Mouse (Mus musculus) hindbrain, embryonic 12.5 days (tissue): ENCODE measurements around the gene Gm47985. TPM values are rescaled to one million over a fixed set of nuclear protein-coding genes. Genes with fewer than 3 reads are reported as not detected.
"Not testable (repeated sequence)": the region's sequence is repeated elsewhere in the genome, so short reads cannot be mapped to it uniquely, and the experiment has no call there.

Experiments
- ATAC-seq: fragments of 200-750 bp; cut with Nextera tagmentation; 2 replicates; pipeline ENCODE4 v1.8.0; 2017; ENCODE audit warnings: moderate TSS enrichment; ENCODE audit not compliant: low FRiP score
- H3K27ac ChIP-seq: fragments of 300-500 bp; sonication (generic); 2 replicates; pipeline ENCODE4 v1.5.1; 2016; ENCODE audit warnings: mild to moderate bottlenecking
- H3K27me3 ChIP-seq: fragments of 300-500 bp; sonication (generic); 2 replicates; pipeline ENCODE4 v1.6.1; 2016; ENCODE audit warnings: mild to moderate bottlenecking
- H3K36me3 ChIP-seq: fragments of 300-500 bp; sonication (generic); 2 replicates; pipeline ENCODE4 v1.6.1; 2016; ENCODE audit warnings: mild to moderate bottlenecking
- H3K4me1 ChIP-seq: fragments of 300-500 bp; sonication (generic); 2 replicates; pipeline ENCODE4 v1.6.1; 2016
- H3K4me2 ChIP-seq: fragments of 300-500 bp; sonication (generic); replicated peaks from 2 replicates; pipeline ENCODE4 v1.6.1; 2016; ENCODE audit warnings: mild to moderate bottlenecking
- H3K4me3 ChIP-seq: fragments of 300-500 bp; sonication (generic); 2 replicates; pipeline ENCODE4 v1.5.1; 2016; ENCODE audit warnings: mild to moderate bottlenecking
- H3K9ac ChIP-seq: fragments of 300-500 bp; sonication (generic); 2 replicates; pipeline ENCODE4 v1.6.1; 2016; ENCODE audit warnings: mild to moderate bottlenecking, moderate library complexity
- H3K9me3 ChIP-seq: fragments of 300-500 bp; sonication (generic); replicated peaks from 2 replicates; pipeline ENCODE4 v1.6.1; 2016; ENCODE audit warnings: mild to moderate bottlenecking
- WGBS: fragments of 180-500 bp; shearing (Covaris S2); methylation state at CpG from one replicate; pipeline ENCODE4 v1.1.7; 2016; 5-methylcytosine and 5-hydroxymethylcytosine counted together
- polyA plus RNA-seq: library from polyadenylated mRNA; unstranded; fragments of >200 nt; fragmentation: Nextera tagmentation; extraction: Ambion mirVana; gene quantifications from 2 replicates; pipeline ENCODE4 v1.2.1, GENCODE M21; 2016

Gene Gm47985
- polyA plus RNA-seq, 1 experiment from 2014 or later, result 0.96 TPM

DNA sequence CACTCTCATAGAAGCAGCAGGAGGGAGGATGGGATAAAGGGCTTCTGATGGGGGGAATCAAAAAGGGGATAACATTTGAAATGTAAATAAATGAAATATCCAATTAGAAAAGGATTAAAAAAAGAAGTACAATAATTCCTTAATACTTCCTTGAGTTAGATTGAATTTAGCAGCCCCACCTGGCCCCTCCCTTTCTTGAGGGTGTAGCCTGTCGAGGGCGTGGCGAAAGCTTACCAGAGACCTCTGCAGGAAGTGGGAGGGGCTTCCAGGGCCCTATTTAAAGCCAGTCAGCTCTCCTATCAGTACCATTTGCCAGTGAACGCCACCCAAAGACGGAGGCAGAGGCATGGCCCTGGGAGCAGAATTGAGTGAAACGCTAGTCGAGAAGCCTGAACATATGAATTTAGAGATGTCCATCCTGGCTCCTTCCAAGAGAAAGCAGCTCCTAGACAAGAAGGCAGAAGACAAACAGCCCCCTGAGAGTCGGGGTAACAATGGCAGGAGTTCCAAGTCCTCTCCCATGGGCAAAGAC, 27.6 kb downstream of the Gm47985 start, which contains the start of gene Gm47996:
Gene Gm47996 (plus strand): TSS at position 308 of the 532 bp plus-strand sequence.
- not testable (repeated sequence) for H3K9ac ChIP-seq, H3K4me3 ChIP-seq, H3K27ac ChIP-seq, H3K9me3 ChIP-seq, ATAC-seq, H3K36me3 ChIP-seq, H3K27me3 ChIP-seq, H3K4me2 ChIP-seq, H3K4me1 ChIP-seq
- WGBS, result 95% methylated on average over 4 of the region's 8 CpGs

GRCm38 (mm10) chr1:151211666-151212065, 29.3 kb downstream of the Gm47985 start:
- ATAC-seq, H3K9me3 ChIP-seq, H3K4me1 ChIP-seq, H3K9ac ChIP-seq, H3K4me2 ChIP-seq, H3K27ac ChIP-seq, H3K4me3 ChIP-seq, H3K36me3 ChIP-seq, H3K27me3 ChIP-seq: not testable (repeated sequence)
- 95% methylated on average over 5 of the region's 5 CpGs for WGBS

GRCm38 (mm10) chr1:151214862-151215261, 32.5 kb downstream of the Gm47985 start:
- H3K9me3 ChIP-seq, result no peaks in the 10 kb centered on the region
- no peaks in the 10 kb centered on the region for H3K36me3 ChIP-seq
- WGBS, result 73% methylated on average over 2 of the region's 2 CpGs
- H3K27ac ChIP-seq, result no peak overlapping the region
- H3K9ac ChIP-seq, result no peak overlapping the region
- H3K27me3 ChIP-seq, result no peaks in the 10 kb centered on the region
- H3K4me2 ChIP-seq, result no peak overlapping the region
- no peak overlapping the region for H3K4me3 ChIP-seq
- no peaks in the 10 kb centered on the region for H3K4me1 ChIP-seq
- ATAC-seq, result no peak

DNA sequence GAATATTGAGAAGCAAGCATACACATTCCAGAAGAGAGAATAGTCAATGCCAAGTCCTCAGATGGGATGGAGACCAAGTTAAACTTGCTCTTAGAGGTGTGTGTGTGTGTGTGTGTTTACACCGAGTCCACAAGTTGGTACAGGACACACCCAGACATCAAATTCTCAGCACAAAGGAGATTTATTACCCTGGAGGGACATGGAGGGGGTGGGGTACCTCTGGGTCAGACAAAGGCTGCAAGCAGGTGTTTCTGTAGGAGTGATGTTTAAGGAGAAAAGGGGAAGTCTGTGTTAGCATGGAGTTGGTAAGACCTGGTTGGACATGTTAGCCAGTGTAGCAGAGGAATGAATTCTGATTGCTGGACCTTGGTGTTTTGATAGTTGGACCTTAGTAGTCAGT, 33.6 kb downstream of the Gm47985 start:
- Histone ChIP-seq H3K36me3 (no peaks in the 10 kb centered on the region), H3K27me3 (no peaks in the 10 kb centered on the region), H3K4me3 (no peak overlapping the region), H3K4me2 (no peak overlapping the region), H3K9me3 (no peaks in the 10 kb centered on the region), H3K4me1 (no peaks in the 10 kb centered on the region), H3K9ac (no peak overlapping the region), H3K27ac (no peak overlapping the region)
- 81% methylated on average over 1 of the region's 1 CpGs for WGBS
- no peak for ATAC-seq

DNA sequence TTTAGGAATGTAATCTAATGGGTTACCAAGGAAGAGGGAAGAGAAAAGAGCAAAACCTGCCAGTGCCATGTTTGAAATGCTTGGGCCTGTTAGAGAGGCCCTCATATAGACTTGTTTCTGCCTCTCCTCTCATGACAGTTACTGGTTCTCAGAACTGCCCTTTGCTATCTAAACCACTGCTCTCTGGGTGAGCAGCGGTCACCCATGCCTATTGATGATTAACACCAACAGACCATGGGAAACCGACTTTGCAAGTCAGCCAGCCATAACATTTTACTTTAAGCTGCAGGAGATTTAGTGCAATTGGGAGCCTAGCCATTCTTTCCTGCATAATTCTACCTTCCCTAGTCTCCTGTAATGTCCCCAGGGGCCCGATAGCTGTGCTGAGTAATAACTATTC, 34.1 kb downstream of the Gm47985 start:
- WGBS, result 69% methylated on average over 3 of the region's 3 CpGs
- no peak overlapping the region for H3K4me2 ChIP-seq
- no peak overlapping the region for H3K4me3 ChIP-seq
- no peaks in the 10 kb centered on the region for H3K4me1 ChIP-seq
- no peaks in the 10 kb centered on the region for H3K9me3 ChIP-seq
- H3K27ac ChIP-seq, result no peak overlapping the region
- ATAC-seq, result no peak
- H3K9ac ChIP-seq, result no peak overlapping the region
- no peaks in the 10 kb centered on the region for H3K36me3 ChIP-seq
- H3K27me3 ChIP-seq, result no peaks in the 10 kb centered on the region

GRCm38 (mm10) chr1:151219045-151219444, 36.7 kb downstream of the Gm47985 start:
- Histone ChIP-seq H3K4me1 (no peaks in the 10 kb centered on the region), H3K27me3 (no peaks in the 10 kb centered on the region), H3K27ac (no peak overlapping the region), H3K36me3 (no peaks in the 10 kb centered on the region), H3K4me2 (no peak overlapping the region), H3K9me3 (no peaks in the 10 kb centered on the region), H3K9ac (no peak overlapping the region), H3K4me3 (no peak overlapping the region)
- ATAC-seq, result no peak
- 89% methylated on average over 5 of the region's 5 CpGs for WGBS

DNA sequence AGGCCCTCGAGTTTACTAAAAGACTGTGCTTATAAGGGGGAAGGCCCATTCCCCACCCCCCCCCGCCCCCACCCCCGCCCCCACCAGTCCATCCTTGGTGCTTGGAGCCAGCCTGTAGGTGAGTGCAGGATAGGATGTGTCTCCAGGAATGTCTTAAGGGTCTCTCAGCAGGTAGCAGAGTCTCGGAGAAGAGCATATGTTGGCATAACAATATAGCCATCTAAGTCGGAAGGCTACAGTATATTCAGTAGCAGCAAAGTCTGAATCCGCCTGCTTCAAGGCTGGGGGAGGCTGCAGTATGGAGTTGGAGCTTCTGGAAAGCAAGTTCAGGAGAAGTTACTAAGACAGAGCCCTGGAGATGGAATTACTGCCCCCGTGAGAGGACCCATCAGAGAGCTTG, 37.8 kb downstream of the Gm47985 start:
- WGBS, result 70% methylated on average over 7 of the region's 7 CpGs
- no peak for ATAC-seq
- no peaks in the 10 kb centered on the region for H3K27me3 ChIP-seq
- H3K9ac ChIP-seq, result no peak overlapping the region
- no peak overlapping the region for H3K4me3 ChIP-seq
- H3K4me1 ChIP-seq, result no peaks in the 10 kb centered on the region
- H3K4me2 ChIP-seq, result no peak overlapping the region
- H3K36me3 ChIP-seq, result no peaks in the 10 kb centered on the region
- no peaks in the 10 kb centered on the region for H3K9me3 ChIP-seq
- no peak overlapping the region for H3K27ac ChIP-seq

DNA sequence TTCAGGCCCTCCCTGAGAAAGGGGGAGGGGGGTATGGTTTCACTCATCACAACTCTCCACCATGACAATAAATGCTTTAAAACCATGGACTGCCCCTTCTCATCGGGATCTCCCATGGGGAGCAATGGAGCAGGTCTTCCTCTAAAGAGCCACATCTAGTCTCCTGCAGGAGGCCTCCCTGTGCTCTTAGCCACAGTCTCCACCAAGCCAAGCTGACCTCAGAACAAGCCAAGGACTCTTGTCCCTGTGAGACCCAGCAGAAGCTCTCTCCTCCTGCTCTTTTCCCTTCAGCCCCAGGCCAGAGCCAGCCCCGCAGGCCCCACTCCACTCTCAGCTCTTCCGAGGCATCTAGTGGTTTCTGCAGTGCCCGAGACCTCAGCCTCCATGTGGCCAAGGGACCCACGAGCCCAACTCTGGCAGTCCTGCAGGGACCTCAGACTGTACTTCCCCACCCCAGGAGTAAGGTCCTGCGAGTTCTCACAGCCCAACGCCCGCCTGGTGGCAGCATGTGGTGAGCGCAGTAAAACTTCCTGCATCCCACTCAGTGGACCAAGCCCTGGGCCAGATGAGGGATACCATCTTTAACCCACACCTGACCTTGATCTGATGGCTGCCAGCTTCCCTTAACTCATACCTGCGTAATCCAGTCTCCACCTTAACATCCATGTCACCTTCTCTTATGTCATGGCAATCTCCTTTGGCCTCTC, 40.4 kb downstream of the Gm47985 start:
- H3K4me3 ChIP-seq, result no peak overlapping the region
- H3K27ac ChIP-seq, result no peak overlapping the region
- no peaks in the 10 kb centered on the region for H3K4me1 ChIP-seq
- no peaks in the 10 kb centered on the region for H3K27me3 ChIP-seq
- 96% methylated on average over 10 of the region's 10 CpGs for WGBS
- H3K36me3 ChIP-seq, result no peaks in the 10 kb centered on the region
- no peak overlapping the region for H3K4me2 ChIP-seq
- no peak for ATAC-seq
- no peak overlapping the region for H3K9ac ChIP-seq
- no peaks in the 10 kb centered on the region for H3K9me3 ChIP-seq

- Histone ChIP-seq H3K9ac (no peak overlapping the region), H3K4me3 (no peak overlapping the region), H3K36me3 (no peaks in the 10 kb centered on the region), H3K9me3 (no peaks in the 10 kb centered on the region), H3K27ac (no peak overlapping the region), H3K27me3 (no peaks in the 10 kb centered on the region), H3K4me2 (no peak overlapping the region), H3K4me1 (no peaks in the 10 kb centered on the region)
- WGBS, result 82% methylated on average over 1 of the region's 1 CpGs
- ATAC-seq, result no peak
These were observed 41.0 kb downstream of the Gm47985 start for GRCm38 (mm10) chr1:151223377-151223776.

GRCm38 (mm10) chr1:151224536-151224935, 42.2 kb downstream of the Gm47985 start:
- H3K9me3 ChIP-seq, result no peaks in the 10 kb centered on the region
- ATAC-seq, result no peak
- no peak overlapping the region for H3K9ac ChIP-seq
- H3K27ac ChIP-seq, result no peak overlapping the region
- H3K4me1 ChIP-seq, result no peaks in the 10 kb centered on the region
- H3K36me3 ChIP-seq, result no peaks in the 10 kb centered on the region
- 95% methylated on average over 1 of the region's 1 CpGs for WGBS
- no peak overlapping the region for H3K4me3 ChIP-seq
- no peaks in the 10 kb centered on the region for H3K27me3 ChIP-seq
- H3K4me2 ChIP-seq, result no peak overlapping the region

DNA sequence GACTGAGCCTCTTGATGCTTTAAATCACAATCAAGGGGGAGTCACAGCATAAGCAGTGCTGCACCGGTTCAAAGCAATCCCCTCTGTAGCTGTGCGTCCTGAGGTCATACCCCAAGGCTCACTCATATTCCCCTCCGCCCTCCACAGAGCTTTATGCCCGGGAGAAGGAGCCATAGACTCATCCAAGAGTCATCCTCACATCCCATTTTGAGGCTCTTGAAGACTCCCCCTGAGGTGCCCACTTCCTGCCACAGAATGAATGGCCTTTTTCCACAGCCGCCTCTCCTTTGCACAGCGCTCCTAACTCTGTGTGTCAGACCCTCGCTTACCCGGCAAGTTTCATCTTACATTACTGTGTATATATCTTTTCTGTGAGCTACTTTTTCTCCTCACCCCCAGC, 45.2 kb downstream of the Gm47985 start:
- no peak for ATAC-seq
- Histone ChIP-seq H3K27ac (no peak overlapping the region), H3K9ac (no peak overlapping the region), H3K36me3 (no peaks in the 10 kb centered on the region), H3K4me3 (no peak overlapping the region), H3K4me1 (no peaks in the 10 kb centered on the region), H3K27me3 (no peaks in the 10 kb centered on the region), H3K9me3 (no peaks in the 10 kb centered on the region), H3K4me2 (no peak overlapping the region)
- WGBS, result 74% methylated on average over 8 of the region's 8 CpGs

DNA sequence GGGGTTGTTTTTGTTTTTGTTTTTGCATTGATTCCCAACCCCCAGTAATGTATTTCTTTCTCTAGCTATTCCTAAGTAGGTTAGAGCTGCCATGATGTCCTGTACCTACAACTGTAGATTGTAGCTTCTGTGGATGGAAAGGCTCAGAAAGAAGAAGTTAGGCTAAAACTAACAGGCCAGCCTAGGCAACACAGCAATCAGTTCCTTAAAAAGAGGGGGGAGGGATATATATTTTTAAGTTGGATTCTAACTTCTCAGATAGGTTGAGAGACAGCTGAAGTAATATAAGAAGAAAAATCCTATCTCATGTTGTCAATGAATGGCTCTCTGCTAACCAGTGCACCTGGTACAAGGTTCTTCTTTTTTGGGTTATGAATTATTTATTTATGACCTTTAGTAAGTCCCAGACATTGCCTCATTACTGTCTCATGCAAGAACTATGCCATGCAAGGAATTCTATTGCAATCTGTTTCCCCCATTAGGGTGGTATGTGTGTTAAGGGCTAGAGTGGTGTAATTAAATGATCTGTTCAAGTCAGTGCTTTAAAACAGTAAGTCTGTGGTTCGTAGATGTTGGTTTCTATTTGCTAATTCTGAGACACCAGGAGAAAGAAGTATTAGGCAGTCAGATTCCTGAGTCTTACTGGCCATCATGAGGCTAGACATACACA, 46.1 kb downstream of the Gm47985 start:
- Histone ChIP-seq H3K9ac (no peak overlapping the region), H3K4me1 (no peaks in the 10 kb centered on the region), H3K9me3 (no peaks in the 10 kb centered on the region), H3K4me3 (no peak overlapping the region), H3K4me2 (no peak overlapping the region), H3K27me3 (no peaks in the 10 kb centered on the region), H3K36me3 (no peaks in the 10 kb centered on the region), H3K27ac (no peak overlapping the region)
- 77% methylated on average over 1 of the region's 1 CpGs for WGBS
- ATAC-seq, result no peak

GRCm38 (mm10) chr1:151232346-151232745, 50.0 kb downstream of the Gm47985 start:
- no peak for ATAC-seq
- H3K27me3 ChIP-seq, result no peaks in the 10 kb centered on the region
- no peak overlapping the region for H3K4me3 ChIP-seq
- H3K9me3 ChIP-seq, result no peaks in the 10 kb centered on the region
- H3K9ac ChIP-seq, result no peak overlapping the region
- H3K27ac ChIP-seq, result no peak overlapping the region
- H3K36me3 ChIP-seq, result no peaks in the 10 kb centered on the region
- H3K4me1 ChIP-seq, result peaks cover 10% of the 10 kb centered on the region; the same call in 1 of the 2 replicates
- WGBS, result 78% methylated on average over 3 of the region's 3 CpGs
- H3K4me2 ChIP-seq, result no peak overlapping the region
